Mouse (Mus musculus): ENCODE measurements at regions not wholly inside any gene's neighbourhood (a gene's known extent, or its start where the extent isn't known, plus 50 kb on each side); places are given as distances from the start of the nearest gene placed in this dataset.

DNA sequence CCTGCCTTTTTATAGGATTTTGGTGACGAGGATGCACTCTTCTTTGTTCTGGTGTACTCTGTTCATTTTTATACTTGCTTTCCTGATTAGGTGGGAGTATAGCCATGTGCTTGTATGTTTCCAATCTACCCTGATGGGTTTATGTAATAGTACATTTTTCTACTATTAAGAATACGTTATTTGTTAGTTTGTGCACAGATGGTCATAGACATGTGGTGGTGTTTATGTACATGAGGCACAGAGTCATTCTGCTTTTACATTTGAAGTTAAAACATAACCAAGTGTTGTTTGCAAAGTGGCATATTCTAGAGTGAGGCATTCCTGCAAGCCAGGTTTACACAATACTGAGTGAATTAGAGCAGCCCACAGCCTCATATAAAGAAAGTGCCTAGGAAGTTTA is 1597.7 kb upstream of the B3galt2 start:
- no peak for DNase-seq (ENCODE audit: extremely low spot score, low read depth, low spot score)

DNA sequence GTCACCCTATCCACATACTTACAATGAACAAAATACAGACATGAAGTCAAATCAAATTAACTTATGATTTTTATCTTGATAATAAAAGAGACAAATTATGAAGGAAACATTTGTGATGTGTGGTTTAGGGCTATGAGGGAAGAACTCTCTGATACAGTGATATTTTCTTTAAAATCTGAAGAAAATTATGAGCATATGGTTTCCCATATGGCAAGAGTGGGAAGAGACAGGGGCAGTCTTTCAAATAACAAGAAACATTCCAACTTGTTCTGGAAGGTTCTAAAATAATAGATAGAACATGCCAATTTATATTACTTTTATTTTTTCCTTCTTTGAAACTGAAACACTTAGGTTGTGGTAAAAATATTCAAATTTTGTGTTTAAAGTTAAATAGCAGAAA is 1585.3 kb upstream of the B3galt2 start:
- no peak for DNase-seq (ENCODE audit: extremely low spot score, low read depth, low spot score)
